Mouse (Mus musculus) brain, adult 2 months (tissue): ENCODE results near the gene Itih1.
A peak's percentile ranks its signal among the peaks of the same experiment; 100 is the strongest.

Experiments used
- DNase-seq: peaks from one replicate; pipeline ENCODE4 v3.0.0; 2011; ENCODE audit warnings: low read depth, low spot score

The Itih1 gene

GRCm38 (mm10) chr14:30943038-30943437 is at the start of gene Itih1:
Gene Itih1, minus strand, starts transcription at chr14:30943289.
- DNase-seq, result no peak

GRCm38 (mm10) chr14:30976222-30976621 is 33.1 kb upstream of the Itih1 start:
- DNase-seq, result no peak

GRCm38 (mm10) chr14:30974204-30974603 is 31.1 kb upstream of the Itih1 start:
- DNase-seq, result peak; percentile 93

GRCm38 (mm10) chr14:30960366-30960765 is 17.3 kb upstream of the Itih1 start:
- DNase-seq, result no peak

GRCm38 (mm10) chr14:30959031-30959430 is 15.9 kb upstream of the Itih1 start:
- DNase-seq, result no peak

- no peak for DNase-seq
These were observed 15.4 kb upstream of the Itih1 start for GRCm38 (mm10) chr14:30958517-30958916.

- DNase-seq, result peak; percentile 99
These were observed 8.2 kb upstream of the Itih1 start, which contains the start of gene Nek4 for GRCm38 (mm10) chr14:30951154-30951825. Gene Nek4, plus strand, starts transcription at chr14:30951377.

- DNase-seq, result no peak
These were observed 6.9 kb upstream of the Itih1 start for GRCm38 (mm10) chr14:30949986-30950385.

GRCm38 (mm10) chr14:30944745-30945144 is 1.7 kb upstream of the Itih1 start:
- DNase-seq, result no peak

GRCm38 (mm10) chr14:30943860-30944674 is 978 bp upstream of the Itih1 start:
- peak; percentile 33 for DNase-seq

GRCm38 (mm10) chr14:30942254-30942653 is 835 bp downstream of the Itih1 start:
- DNase-seq, result no peak

GRCm38 (mm10) chr14:30933351-30933750 is 9.7 kb downstream of the Itih1 start:
- DNase-seq, result no peak

- no peak for DNase-seq
These were observed 12.7 kb downstream of the Itih1 start for GRCm38 (mm10) chr14:30930386-30930785.

GRCm38 (mm10) chr14:30925492-30925891 is 17.6 kb downstream of the Itih1 start:
- DNase-seq, result no peak

- peak; percentile 33 for DNase-seq
These were observed 19.5 kb downstream of the Itih1 start, which contains the start of gene Itih3 for GRCm38 (mm10) chr14:30923375-30924105. Gene Itih3, minus strand, starts transcription at chr14:30923760.

GRCm38 (mm10) chr14:30922053-30922670 is 20.9 kb downstream of the Itih1 start:
- peak; percentile 21 for DNase-seq

- peak; percentile 3 for DNase-seq
These were observed 26.6 kb downstream of the Itih1 start for GRCm38 (mm10) chr14:30916516-30916915.

- no peak for DNase-seq
These were observed 29.7 kb downstream of the Itih1 start for GRCm38 (mm10) chr14:30913404-30913803.

- no peak for DNase-seq
These were observed 30.4 kb downstream of the Itih1 start for GRCm38 (mm10) chr14:30912641-30913040.

- no peak for DNase-seq
These were observed 31.9 kb downstream of the Itih1 start for GRCm38 (mm10) chr14:30911141-30911540.

GRCm38 (mm10) chr14:30907814-30908265 is 35.2 kb downstream of the Itih1 start:
- DNase-seq, result peak; percentile 20
